Mouse (Mus musculus) G1E (cell line): ENCODE data around the gene Klk15.

Experiments used
- CTCF ChIP-seq: IDR thresholded peaks from 2 replicates; pipeline ENCODE4 v1.5.1; 2012; ENCODE audit warnings: low read depth, low read length, inconsistent platforms, mixed read lengths
- GATA1 ChIP-seq: IDR thresholded peaks from 2 replicates; pipeline ENCODE4 v1.6.1; 2012; ENCODE audit warnings: borderline replicate concordance, low read length, inconsistent platforms, mixed read lengths
- GATA2 ChIP-seq: IDR thresholded peaks from 2 replicates; pipeline ENCODE4 v1.6.1; 2012; ENCODE audit warnings: low read depth, low read length, inconsistent platforms, borderline replicate concordance
- POLR2AphosphoS5 ChIP-seq: IDR thresholded peaks from 2 replicates; pipeline ENCODE4 v1.6.1; 2012; ENCODE audit warnings: low read depth, low read length, inconsistent platforms; ENCODE audit not compliant: insufficient replicate concordance
- TAL1 ChIP-seq: conservative IDR thresholded peaks from 2 replicates; pipeline ENCODE4 v1.6.1; 2012; ENCODE audit warnings: low read depth, low read length, inconsistent platforms, mixed read lengths

DNA sequence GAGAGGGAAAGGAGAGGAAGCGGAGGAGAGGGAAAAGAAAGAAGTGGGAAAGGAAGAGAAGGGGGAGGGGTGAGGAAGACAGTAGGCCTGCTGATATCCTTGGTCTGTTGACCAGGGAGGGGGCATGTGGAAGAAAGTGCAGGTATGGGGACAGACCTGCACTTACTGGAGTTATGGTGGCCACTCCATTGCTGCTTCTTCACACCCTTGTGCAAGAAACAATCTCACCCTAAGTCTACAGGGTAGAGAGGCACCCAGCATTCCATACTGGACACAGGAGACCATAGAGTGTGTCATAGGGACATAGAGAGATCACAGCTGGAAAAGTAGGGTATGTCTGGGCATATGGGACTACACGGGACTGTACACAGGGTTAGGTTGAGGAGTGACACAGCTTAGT, 11.6 kb upstream of the Klk15 start:
- TF ChIP-seq CTCF (no peak), GATA1 (no peak), POLR2AphosphoS5 (no peak), GATA2 (no peak), TAL1 (no peak)
